Mouse (Mus musculus) heart, adult 9 months (tissue): ENCODE measurements around the gene Tfpi2.

Experiments used
- DNase-seq, 2 experiments: peaks; one replicate each; pipeline ENCODE4 v3.0.0; 2022; ENCODE audit warnings: low spot score in 2 of 2

Gene Tfpi2

DNA sequence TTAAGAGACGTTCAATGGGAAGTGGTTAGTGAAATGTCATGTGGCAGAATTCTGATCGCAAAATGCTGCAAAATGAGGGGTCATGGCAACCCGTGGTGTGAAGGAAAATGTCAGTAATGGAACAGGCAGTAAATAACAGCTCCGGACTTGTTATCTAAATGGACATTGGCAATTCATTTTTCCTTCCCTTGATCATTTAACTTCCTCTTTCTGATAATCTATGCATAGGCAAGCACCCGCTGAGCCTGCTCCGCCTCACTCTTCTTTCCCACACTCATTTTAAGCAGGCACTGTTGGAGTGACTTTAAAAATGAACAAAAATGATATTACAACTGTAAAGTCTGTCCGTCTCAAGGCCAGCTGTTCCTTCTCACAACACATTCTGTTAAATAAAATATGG is 72.7 kb downstream of the Tfpi2 start:
- DNase-seq: no peak
